Mouse (Mus musculus) heart, adult 8-10 months (tissue): Measurements from ENCODE around the gene Igsf1. TPM values are rescaled to one million over a fixed set of nuclear protein-coding genes. Genes with fewer than 3 reads are reported as not detected.

Experiments used
- DNase-seq: peaks from one replicate; pipeline ENCODE4 v3.0.0; 2022; ENCODE audit warnings: low spot score
- total RNA-seq, 4 experiments: library from RNA; stranded (reverse); gene quantifications; 2 replicates each; pipeline ENCODE4 v1.2.4; 2022

Gene Igsf1
- total RNA-seq = 10 to 100 TPM; 21.4 to 48.8 (median 39.2) TPM

GRCm38 (mm10) chrX:49797213-49798019 lies at the start of gene Igsf1:
Gene Igsf1 (minus strand): TSS chrX:49797749.
- no peak for DNase-seq

DNA sequence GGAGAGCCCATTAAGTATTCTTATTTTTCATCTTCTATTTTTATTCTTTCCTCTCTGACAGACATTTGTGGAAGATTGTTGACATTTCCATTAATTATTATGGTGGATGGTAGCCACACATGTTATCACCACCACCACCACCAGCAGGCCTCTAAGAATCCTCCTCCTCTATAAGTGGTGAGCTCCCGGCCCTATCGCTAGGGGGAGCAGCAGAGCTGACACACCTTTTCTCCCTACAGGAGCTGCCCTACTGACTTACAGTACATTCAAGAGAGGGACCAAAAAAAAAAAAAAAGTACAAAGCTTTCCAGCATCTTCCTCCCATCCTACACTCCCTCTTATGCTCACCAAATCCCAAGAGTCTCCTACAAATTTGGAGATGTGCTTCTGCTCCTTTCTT lies 26.7 kb downstream of the Igsf1 start:
- no peak for DNase-seq

DNA sequence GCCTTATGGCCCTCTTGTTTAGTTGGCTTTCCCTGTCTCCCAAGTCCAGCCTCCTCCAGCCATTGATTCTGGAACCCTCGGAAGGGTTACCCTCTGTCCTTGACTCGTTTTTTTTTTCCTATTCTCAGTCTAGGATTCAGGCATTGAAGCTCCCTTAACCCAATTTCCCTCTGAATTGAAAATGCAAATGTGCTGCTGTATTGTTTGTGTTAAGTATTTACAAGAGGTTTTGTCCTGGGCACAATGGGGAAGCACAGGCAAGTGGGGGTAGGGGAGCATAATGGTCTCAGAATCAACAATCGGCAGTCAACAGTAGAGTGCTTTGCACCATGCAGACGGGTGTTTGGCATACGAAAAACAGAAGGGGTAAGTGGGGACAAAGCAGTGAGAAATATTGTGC lies 52.4 kb downstream of the Igsf1 start:
- DNase-seq = no peak

DNA sequence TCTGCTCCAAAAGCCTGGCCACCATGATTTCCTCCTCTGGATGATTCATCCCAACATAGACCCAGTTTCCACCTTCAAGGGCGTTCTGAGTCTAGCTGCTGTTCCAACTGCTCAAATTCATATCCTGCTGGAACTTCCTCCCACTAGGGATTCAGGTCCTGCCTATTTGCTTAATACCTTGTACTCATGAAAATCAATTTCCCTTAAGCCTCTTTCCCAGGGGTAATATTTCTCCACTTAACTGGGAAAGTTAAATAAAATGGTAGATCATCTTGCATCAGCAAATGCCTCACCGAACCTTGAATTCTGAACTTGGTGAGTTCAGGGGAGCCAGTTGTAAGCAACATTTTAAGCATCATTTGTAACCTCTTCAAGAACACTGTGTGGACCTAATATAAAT lies 62.6 kb downstream of the Igsf1 start, which contains the start of gene Olfr1321:
Gene Olfr1321 (minus strand): TSS at position 101 of the 400 bp plus-strand sequence.
- DNase-seq = no peak

Other genes with a start within 250 kb of the Igsf1 start
- gene Olfr1320, start 125.4 kb downstream of the Igsf1 start, total RNA-seq = not detected
- not detected for gene Olfr1321, start 62.7 kb downstream of the Igsf1 start, total RNA-seq
- gene Olfr1322, start 93.7 kb upstream of the Igsf1 start, total RNA-seq = not detected
- not detected for gene Olfr1323, start 221.6 kb upstream of the Igsf1 start, total RNA-seq